Mouse (Mus musculus) MEL (cell line): ENCODE measurements around the gene Gm17622.

Source experiments
- CHD2 ChIP-seq: IDR thresholded peaks from 2 replicates; pipeline ENCODE4 v1.6.1; 2011; ENCODE audit warnings: low read length, improper control_type of control experiment
- CTCF ChIP-seq, 3 experiments: IDR thresholded peaks in 2 of 3; conservative IDR thresholded peaks in 1 of 3; 2 replicates each; pipeline ENCODE4 v1.5.1; 2011 to 2012; ENCODE audit warnings: low read length in 3 of 3, low read depth in 2 of 3, mild to moderate bottlenecking in 2 of 3, improper control_type of control experiment in 1 of 3, inconsistent platforms in 1 of 3, mixed read lengths in 1 of 3, moderate library complexity in 1 of 3; ENCODE audit not compliant: control insufficient read depth in 1 of 3, insufficient read depth in 1 of 3, poor library complexity in 1 of 3, severe bottlenecking in 1 of 3
- EP300 ChIP-seq, 2 experiments: IDR thresholded peaks; 2 replicates each; pipeline ENCODE4 v1.6.1; 2011; ENCODE audit warnings: improper control_type of control experiment in 2 of 2, low read length in 2 of 2, low read depth in 1 of 2, mild to moderate bottlenecking in 1 of 2

DNA sequence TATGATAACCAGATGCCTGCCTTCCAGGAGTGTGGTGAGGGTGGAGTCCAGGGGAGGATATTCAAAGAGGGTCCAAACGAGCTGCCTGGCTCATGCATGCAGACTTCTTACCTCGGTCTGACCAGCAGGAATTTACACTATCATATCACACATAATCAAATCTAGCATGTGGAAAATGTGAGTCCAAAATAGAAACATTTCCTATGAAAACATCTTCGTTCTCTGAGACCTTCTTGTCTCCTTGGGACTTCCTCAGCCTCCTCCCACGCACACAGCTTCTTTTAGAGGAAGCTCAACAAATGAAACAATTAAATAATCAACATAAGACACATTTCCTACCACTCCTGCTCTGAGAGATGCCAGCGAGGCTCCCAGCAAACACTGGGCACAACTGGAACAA is 21.4 kb downstream of the Gm17622 start:
- TF ChIP-seq CHD2 (no peak), CTCF (IDR thresholded peaks at IDR 0.05 in 2 of 3, conservative IDR thresholded peaks at IDR 0.05 in 1 of 3; ENCODE audit: control insufficient read depth in 1 of 3, insufficient read depth in 1 of 3, low read depth in 2 of 3, low read length in 3 of 3, poor library complexity in 1 of 3, severe bottlenecking in 1 of 3) (no peak), EP300 (IDR thresholded peaks at IDR 0.05; ENCODE audit: low read depth in 1 of 2, low read length in 2 of 2) (peak; percentile 37 to 58; a peak in 3 of 4 replicates)
